Mouse (Mus musculus) intestine, postnatal 0 days (tissue): ENCODE data around the gene Prpf40b. TPM values are rescaled to one million over a fixed set of nuclear protein-coding genes. Genes with fewer than 3 reads are reported as not detected.

Experiments used
- ATAC-seq: fragments of 200-750 bp; cut with Nextera tagmentation; 2 replicates; pipeline ENCODE4 v1.8.0; 2017; ENCODE audit warnings: mild to moderate bottlenecking, moderate TSS enrichment, moderate library complexity
- H3K27ac ChIP-seq: fragments of 300-500 bp; sonication (generic); 2 replicates; pipeline ENCODE4 v1.5.1; 2014; ENCODE audit warnings: mild to moderate bottlenecking, low read depth, low read length, moderate library complexity
- H3K27me3 ChIP-seq: fragments of 300-500 bp; sonication (generic); replicated peaks from 2 replicates; pipeline ENCODE4 v1.6.1; 2014; ENCODE audit warnings: low read length, mixed read lengths; ENCODE audit not compliant: control insufficient read depth, insufficient read depth
- H3K36me3 ChIP-seq: fragments of 300-500 bp; sonication (generic); 2 replicates; pipeline ENCODE4 v1.6.1; 2014; ENCODE audit warnings: mild to moderate bottlenecking, moderate library complexity; ENCODE audit not compliant: control insufficient read depth, insufficient read depth
- H3K4me1 ChIP-seq: fragments of 300-500 bp; sonication (generic); replicated peaks from 2 replicates; pipeline ENCODE4 v1.6.1; 2014; ENCODE audit warnings: antibody characterized with exemption, low read length, mixed read lengths; ENCODE audit not compliant: control insufficient read depth, insufficient read depth
- H3K4me2 ChIP-seq: fragments of 300-500 bp; sonication (generic); replicated peaks from 2 replicates; pipeline ENCODE4 v1.6.1; 2014; ENCODE audit warnings: low read depth, mild to moderate bottlenecking, moderate library complexity
- H3K4me3 ChIP-seq: fragments of 300-500 bp; sonication (generic); 2 replicates; pipeline ENCODE4 v1.5.1; 2014; ENCODE audit warnings: low read depth, low read length
- H3K9ac ChIP-seq: fragments of 300-500 bp; sonication (generic); 2 replicates; pipeline ENCODE4 v1.6.1; 2014; ENCODE audit warnings: mild to moderate bottlenecking, low read depth, low read length
- H3K9me3 ChIP-seq: fragments of 300-500 bp; sonication (generic); 2 replicates; pipeline ENCODE4 v1.6.1; 2016; ENCODE audit warnings: mixed run types; ENCODE audit not compliant: control insufficient read depth
- CTCF ChIP-seq: sonication (generic); IDR thresholded peaks from 2 replicates; pipeline ENCODE4 v1.5.1; 2016; ENCODE audit warnings: low read depth, mild to moderate bottlenecking, control low read depth, antibody characterized with exemption, moderate library complexity
- WGBS: fragments of 180-500 bp; shearing (Covaris S2); extraction: QIAGEN DNeasy Blood & Tissue Kit; methylation state at CpG from one replicate; pipeline ENCODE4 v1.1.7; 2014; 5-methylcytosine and 5-hydroxymethylcytosine counted together
- polyA plus RNA-seq: library from polyadenylated mRNA; unstranded; fragments of >200 nt; fragmentation: Nextera tagmentation; extraction: Ambion mirVana; gene quantifications from 2 replicates; pipeline ENCODE4 v1.2.1, GENCODE M21; 2015

Gene Prpf40b
- polyA plus RNA-seq, 1 experiment from 2014 or later: 10.8 TPM

GRCm38 (mm10) chr15:99259730-99260252 is 35.1 kb upstream of the Prpf40b start:
- Histone ChIP-seq H3K27me3 (no peaks in the 10 kb centered on the region), H3K9me3 (no peaks in the 10 kb centered on the region), H3K4me2 (peak overlapping the region; percentile 54), H3K4me1 (0 out of 2 replicates have a peak, but pooled peaks cover under 1% of the 10 kb centered on the region), H3K4me3 (peak overlapping the region; percentile 15; the same call in 1 of the 2 replicates), H3K27ac (peak overlapping the region; percentile 21; the same call in 1 of the 2 replicates), H3K36me3 (no peaks in the 10 kb centered on the region), H3K9ac (no peak overlapping the region)
- ATAC-seq: peak; percentile 50
- no peak for TF ChIP-seq CTCF
- 2% methylated on average over 10 of the region's 10 CpGs for WGBS

GRCm38 (mm10) chr15:99262702-99263101 is 32.2 kb upstream of the Prpf40b start:
- TF ChIP-seq CTCF: no peak
- Histone ChIP-seq H3K4me2 (no peak overlapping the region), H3K27me3 (no peaks in the 10 kb centered on the region), H3K9ac (no peak overlapping the region), H3K9me3 (no peaks in the 10 kb centered on the region), H3K36me3 (no peaks in the 10 kb centered on the region), H3K4me1 (no peaks in the 10 kb centered on the region), H3K27ac (no peak overlapping the region), H3K4me3 (no peak overlapping the region)
- 46% methylated on average over 10 of the region's 10 CpGs for WGBS
- no peak for ATAC-seq

GRCm38 (mm10) chr15:99264363-99264762 is 30.5 kb upstream of the Prpf40b start:
- H3K4me3 ChIP-seq: no peak overlapping the region
- ATAC-seq: no peak
- no peaks in the 10 kb centered on the region for H3K27me3 ChIP-seq
- H3K27ac ChIP-seq: no peak overlapping the region
- no peaks in the 10 kb centered on the region for H3K4me1 ChIP-seq
- TF ChIP-seq CTCF: no peak
- H3K9ac ChIP-seq: no peak overlapping the region
- H3K9me3 ChIP-seq: no peaks in the 10 kb centered on the region
- WGBS: 83% methylated on average over 2 of the region's 2 CpGs
- H3K36me3 ChIP-seq: no peaks in the 10 kb centered on the region
- no peak overlapping the region for H3K4me2 ChIP-seq

- H3K4me3 ChIP-seq: no peak overlapping the region
- no peak overlapping the region for H3K27ac ChIP-seq
- H3K4me2 ChIP-seq: no peak overlapping the region
- ATAC-seq: peak; percentile 48
- TF ChIP-seq CTCF: peak; percentile 92
- H3K4me1 ChIP-seq: no peaks in the 10 kb centered on the region
- H3K9ac ChIP-seq: no peak overlapping the region
- H3K27me3 ChIP-seq: no peaks in the 10 kb centered on the region
- no peaks in the 10 kb centered on the region for H3K36me3 ChIP-seq
- H3K9me3 ChIP-seq: no peaks in the 10 kb centered on the region
- 13% methylated on average over 4 of the region's 4 CpGs for WGBS
Observed at GRCm38 (mm10) chr15:99265679-99266078, 29.2 kb upstream of the Prpf40b start.

GRCm38 (mm10) chr15:99276095-99276494 is 18.8 kb upstream of the Prpf40b start:
- no peak for TF ChIP-seq CTCF
- Histone ChIP-seq H3K27me3 (no peaks in the 10 kb centered on the region), H3K9me3 (no peaks in the 10 kb centered on the region), H3K4me1 (no peaks in the 10 kb centered on the region), H3K4me3 (no peak overlapping the region), H3K36me3 (no peaks in the 10 kb centered on the region), H3K9ac (no peak overlapping the region), H3K4me2 (no peak overlapping the region), H3K27ac (no peak overlapping the region)
- no peak for ATAC-seq
- 82% methylated on average over 8 of the region's 8 CpGs for WGBS

- Histone ChIP-seq H3K4me3 (no peak overlapping the region), H3K27me3 (no peaks in the 10 kb centered on the region), H3K9me3 (no peaks in the 10 kb centered on the region), H3K9ac (no peak overlapping the region), H3K4me2 (no peak overlapping the region), H3K27ac (no peak overlapping the region), H3K4me1 (no peaks in the 10 kb centered on the region), H3K36me3 (no peaks in the 10 kb centered on the region)
- WGBS: 82% methylated on average over 7 of the region's 7 CpGs
- TF ChIP-seq CTCF: no peak
- ATAC-seq: no peak
Observed at GRCm38 (mm10) chr15:99278271-99278670, 16.6 kb upstream of the Prpf40b start.

- Histone ChIP-seq H3K36me3 (no peaks in the 10 kb centered on the region), H3K4me3 (no peak overlapping the region), H3K27ac (no peak overlapping the region), H3K9ac (no peak overlapping the region), H3K27me3 (no peaks in the 10 kb centered on the region), H3K9me3 (no peaks in the 10 kb centered on the region), H3K4me1 (no peaks in the 10 kb centered on the region), H3K4me2 (no peak overlapping the region)
- TF ChIP-seq CTCF: peak; percentile 62
- ATAC-seq: no peak
- 66% methylated on average over 10 of the region's 10 CpGs for WGBS
Observed at GRCm38 (mm10) chr15:99283456-99283855, 11.4 kb upstream of the Prpf40b start.
